Mouse (Mus musculus) layer of hippocampus, postnatal 14 days (tissue): ENCODE measurements at regions not wholly inside any gene's neighbourhood (a gene's known extent, or its start where the extent isn't known, plus 50 kb on each side); places are given as distances from the start of the nearest gene placed in this dataset.

Experiments used
- DNase-seq, 2 experiments: peaks; one replicate each; pipeline ENCODE4 v3.0.0; 2021 to 2022; ENCODE audit warnings: low spot score in 2 of 2, mixed read lengths in 1 of 2

GRCm38 (mm10) chr19:26938911-26939310 lies 53.2 kb downstream of the Gm815 start:
- DNase-seq = no peak

DNA sequence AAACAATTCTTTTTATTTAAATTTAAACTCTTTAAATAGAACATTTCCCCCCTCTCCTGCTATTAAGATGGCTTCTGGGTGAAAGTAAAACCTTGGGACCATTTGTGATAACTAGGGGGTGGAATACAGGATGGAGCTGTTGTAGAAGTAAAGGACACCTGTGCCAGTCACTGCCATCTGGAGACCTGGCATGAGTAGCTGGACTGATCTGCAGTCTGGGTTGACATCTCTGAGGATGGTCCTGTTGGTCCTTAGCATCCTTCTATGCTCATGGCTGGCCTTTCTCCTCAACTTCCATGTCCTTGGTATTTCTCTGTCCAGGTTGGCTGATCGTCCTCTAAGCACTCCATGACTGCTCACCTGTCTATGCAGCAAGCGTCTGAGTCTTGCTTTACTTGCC lies 58.3 kb downstream of the Gm815 start:
- DNase-seq = no peak

DNA sequence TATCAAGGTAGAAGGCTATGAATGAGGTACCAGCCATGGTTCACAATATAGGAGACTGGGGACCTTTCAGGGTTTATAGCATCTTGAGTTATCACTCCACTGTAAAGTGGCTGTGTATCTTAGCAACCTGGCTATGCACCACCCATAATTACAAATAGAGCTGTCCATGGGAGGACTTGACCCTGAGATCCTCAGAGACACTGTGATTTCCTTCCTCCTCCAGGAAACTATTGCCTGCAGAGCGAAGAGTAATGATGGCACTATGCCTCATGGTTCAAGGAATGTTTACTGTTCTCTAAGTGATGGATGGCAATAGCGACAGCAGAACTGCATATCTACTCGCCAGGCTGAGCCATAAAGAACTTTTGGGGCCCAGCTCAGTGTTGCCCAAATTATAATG lies 60.9 kb downstream of the Gm815 start:
- no peak for DNase-seq

DNA sequence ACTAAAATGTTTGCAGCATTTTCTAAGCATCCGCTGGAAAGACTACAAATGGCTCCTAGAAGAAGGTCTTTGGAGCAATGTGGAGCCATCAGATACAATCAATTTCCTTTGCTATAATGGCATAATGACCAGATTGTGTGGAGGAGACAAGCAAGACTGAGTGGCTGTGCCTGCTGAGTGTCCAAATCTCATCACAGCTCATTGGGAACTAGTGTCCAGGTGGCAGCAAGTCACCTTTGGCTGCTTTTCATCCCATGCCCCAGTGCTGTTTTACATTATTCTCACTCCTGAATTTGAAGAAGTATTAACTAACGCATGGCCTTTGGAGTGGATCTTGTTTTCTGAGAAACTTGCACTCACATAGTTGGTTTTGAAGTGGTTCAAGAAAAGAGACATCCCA lies 62.8 kb downstream of the Gm815 start:
- no peak for DNase-seq

DNA sequence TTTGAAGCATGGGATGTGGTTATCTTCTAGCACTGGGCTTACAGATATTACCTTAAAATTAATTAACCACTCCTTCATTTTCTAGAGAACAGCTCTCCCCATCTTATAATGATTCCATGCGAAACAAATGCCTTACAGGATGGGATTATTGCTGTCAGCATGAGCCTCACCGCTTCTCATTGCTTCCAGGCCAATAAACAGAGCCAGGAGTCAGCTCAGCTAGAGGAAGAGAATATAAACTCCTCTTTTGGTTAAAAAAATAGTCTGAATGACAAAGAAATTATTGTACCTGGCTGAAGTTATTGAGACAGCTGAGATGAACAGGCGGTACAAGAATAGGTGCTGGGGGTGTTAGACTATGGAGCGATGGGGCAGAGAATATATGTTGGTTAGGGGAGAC lies 63.5 kb downstream of the Gm815 start:
- no peak for DNase-seq

DNA sequence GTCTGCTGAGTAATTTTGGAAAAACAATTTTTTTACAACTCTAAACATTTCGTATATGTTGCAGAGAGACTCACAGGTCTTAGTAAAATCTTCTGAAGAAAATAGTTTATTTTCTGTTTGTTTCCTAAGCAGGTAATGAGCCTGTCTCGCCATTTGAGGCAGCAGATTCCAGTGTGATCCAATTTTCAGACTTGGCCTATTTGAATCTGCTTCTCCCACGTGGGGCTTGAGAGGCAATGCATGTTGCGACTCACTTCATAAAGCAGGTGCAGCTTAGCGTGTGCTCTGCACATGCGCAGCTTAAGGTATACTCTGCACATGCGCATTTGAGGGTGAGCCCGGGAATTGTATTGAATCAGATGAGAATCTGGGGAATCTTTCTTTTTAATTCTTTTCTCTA lies 67.7 kb downstream of the Gm815 start:
- DNase-seq = no peak

- DNase-seq = no peak
Observed at GRCm38 (mm10) chr19:26966055-26966760, 80.5 kb downstream of the Gm815 start.

DNA sequence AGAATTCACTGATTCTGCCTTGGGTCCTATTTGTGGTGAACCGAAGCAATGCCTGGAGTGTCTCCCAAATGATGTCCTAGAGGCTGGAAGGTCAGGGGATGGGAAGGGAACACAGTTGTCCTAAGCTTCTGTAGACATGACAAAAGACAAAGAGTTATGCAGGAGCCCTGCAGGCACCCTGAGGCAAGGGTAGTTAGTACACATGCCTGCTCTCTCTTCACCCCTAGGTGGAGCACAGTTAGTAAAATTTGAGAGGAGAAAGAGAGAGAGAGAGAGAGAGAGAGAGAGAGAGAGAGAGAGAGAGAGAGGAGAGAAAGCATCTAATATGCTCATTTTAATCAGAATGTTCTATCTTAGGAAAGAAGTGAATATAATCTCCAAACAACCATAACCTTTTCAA lies 87.4 kb downstream of the Gm815 start:
- peak in 1 of 2 experiments; percentile 45 for DNase-seq

DNA sequence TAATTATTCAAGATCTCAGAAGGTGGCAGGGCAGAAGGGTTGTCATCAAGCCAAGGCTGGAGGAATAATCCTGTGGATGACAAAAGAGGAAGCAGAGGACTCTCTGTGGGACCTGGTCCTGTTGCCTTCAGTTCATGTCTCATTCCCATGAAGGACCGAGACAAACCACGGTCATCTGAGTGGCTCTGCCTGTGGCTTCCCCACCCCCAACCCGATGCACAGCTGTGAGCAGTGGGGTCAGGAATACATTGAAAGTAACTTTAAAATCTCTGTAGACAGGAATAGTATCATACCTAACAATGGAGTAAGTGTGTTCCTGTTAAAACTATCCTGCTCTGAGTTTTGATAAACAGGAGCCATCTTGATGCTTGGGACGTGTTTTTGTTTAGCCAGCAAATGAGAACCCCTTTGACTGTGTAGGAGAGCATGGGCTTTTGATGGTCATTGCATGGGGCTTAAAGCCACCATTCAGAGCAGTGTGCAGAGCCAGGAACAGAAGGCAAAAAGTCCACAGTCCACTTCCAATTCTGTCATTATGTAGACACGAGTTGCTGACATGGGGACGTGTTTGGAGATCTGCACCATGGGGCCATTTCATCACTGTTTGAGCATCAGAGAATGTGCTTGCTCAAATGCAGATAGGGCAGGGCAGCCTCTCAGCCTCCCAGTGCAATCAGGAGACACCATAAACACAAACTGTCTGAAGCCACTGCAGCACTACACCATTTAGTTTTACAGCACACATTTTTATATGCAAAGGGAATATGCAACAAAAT lies 88.3 kb downstream of the Gm815 start:
- no peak for DNase-seq

DNA sequence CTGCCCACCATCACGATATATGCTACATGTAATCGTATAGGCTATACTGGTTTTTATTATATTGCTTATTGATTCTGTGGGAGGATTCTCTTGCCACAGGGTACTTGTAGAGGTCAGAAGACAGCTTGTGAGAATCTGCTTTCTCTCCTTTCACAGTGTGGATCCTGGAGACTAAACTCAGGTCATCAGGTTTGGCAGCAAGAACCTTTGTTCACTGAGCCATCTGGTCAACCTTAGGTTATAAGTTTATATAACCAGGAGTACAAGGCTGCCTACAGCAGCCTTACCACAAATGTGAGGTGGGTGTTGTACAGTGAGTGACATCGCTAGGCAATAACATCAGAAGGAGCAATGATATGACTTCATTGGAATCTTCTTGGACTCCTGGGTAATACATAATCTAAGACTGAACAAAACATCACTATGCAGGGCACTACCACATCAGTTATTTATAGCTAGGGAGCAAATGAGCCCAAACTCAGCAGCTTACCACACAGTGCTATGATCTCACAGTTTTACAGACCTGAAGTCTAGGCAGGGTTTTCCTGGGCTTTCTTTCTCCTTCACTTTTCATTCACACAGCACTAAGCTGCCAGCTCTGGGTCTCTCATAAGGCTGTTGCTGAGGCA lies 89.0 kb downstream of the Gm815 start:
- no peak for DNase-seq

DNA sequence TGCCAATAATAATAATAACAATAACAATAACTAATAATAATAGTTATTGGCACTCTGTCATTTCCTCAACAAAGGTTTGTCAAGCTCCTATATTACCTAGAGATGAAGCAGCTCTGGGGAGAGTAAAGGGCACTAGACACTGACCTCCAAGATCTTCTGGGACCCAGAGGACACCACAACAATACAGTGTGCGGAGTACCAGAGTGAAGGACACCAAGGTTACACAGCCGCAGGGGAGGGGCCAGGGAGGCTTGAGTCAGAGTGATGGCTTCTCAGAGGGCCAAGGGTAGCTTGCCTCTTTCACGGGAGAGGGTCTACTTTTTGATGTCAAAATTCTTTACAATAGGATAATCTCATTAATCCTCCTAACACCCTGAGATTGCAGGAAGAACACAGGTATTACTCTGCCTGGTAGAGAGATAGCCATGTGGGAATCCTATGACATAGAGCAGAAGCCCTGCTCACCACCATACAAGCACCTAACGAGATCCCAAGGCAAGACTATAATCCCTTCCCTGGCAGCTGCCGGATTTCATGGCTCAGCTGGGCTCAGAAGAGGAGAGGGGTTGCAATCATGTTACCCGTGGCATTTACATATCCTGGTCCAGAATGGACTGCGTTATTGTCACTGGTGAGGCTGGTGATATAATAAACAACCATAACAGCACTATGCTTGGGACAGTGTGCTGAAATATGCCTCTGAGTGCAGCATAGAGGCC lies 91.1 kb downstream of the Gm815 start:
- DNase-seq = no peak

DNA sequence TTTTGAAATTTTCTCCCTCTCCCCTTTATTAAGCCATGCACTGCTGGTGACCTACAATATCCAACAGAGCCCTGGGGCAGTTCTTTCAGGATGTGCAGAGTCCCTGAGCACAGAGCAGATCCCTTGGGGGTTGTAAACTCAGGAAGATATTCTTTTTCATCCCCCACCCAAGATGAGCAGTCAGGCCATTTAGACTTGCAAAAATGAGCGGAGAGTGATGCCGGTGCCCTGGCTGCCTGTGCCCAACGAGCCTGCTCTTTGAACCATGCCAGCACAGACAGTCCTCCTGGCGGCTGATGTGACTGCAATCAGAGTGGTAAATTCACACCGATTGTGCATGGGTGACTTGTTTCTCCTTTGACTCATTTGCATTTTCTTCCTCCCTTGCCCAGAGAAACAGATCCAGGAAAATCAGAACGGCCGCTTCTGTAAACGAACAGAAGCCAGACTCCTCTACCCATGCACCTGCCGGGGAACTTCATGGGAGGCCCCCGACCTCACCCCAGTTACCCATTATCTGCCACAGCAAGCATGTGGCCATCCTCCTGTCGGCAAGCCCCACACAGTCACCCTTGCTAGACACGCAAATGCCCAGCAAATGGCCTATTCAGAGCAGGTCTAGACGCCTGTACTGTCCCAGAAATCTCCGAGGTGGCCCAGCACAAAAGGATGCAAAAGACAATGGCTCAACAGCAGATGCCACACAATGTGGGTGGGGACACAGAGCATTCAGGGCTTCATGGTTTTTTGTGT lies 92.4 kb downstream of the Gm815 start:
- no peak for DNase-seq

DNA sequence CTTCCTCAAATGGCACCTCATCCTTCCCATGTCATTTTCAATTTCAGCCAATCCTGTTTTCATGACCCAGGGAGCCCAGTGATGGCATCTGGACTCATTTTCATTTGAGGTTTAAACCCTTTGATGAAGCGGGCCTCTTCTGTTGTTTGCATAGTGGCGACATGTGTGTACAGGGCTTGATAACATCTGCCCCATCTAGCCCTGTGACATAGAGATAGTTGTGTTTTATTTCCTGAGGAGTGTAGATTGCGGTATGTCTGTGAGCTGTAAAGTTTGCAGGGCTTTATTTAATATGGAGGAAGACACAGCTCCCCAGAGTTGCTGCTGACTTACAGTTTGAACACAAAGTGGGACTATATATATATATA lies 92.9 kb downstream of the Gm815 start:
- no peak for DNase-seq

DNA sequence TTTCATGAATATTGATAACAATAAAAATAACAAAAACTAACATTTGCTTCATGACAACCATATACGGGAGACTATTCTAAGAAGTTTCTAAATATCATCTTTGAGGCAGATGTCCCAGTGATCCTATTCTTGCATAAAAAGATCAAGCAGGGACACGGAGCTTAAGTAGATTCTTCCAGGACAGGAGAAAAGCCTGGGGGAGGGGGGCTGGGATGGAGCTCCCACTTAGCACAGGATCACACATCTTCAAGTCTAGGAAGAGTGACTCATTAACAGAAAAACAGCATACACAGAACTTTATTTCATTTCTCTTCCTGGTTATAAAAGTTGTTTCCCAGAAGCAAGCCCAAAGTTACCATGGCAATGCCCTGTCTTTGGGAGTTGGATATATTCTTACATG lies 93.6 kb downstream of the Gm815 start:
- DNase-seq = no peak

- DNase-seq = no peak
Observed at GRCm38 (mm10) chr19:26986672-26987071, 101.0 kb downstream of the Gm815 start.

DNA sequence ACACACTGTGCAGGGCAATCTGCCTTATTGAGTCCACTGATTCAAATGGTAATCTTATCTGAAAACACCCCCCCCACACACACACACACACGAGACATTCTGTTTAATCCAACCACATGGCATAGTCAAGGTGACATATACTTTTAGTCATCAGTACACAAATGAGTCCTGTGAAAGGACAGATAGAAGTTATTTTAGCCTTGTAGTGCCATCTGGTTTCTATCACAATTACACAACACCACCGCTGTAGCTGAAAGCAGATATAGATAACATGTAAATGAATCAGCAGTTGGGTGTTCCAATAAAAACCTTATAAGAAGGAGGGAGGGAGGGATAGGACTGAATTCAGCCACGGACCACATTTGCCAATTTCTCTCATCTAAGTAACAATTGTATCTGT lies 101.5 kb downstream of the Gm815 start:
- no peak for DNase-seq

- no peak for DNase-seq
Observed at GRCm38 (mm10) chr19:26987909-26988456, 102.3 kb downstream of the Gm815 start.

DNA sequence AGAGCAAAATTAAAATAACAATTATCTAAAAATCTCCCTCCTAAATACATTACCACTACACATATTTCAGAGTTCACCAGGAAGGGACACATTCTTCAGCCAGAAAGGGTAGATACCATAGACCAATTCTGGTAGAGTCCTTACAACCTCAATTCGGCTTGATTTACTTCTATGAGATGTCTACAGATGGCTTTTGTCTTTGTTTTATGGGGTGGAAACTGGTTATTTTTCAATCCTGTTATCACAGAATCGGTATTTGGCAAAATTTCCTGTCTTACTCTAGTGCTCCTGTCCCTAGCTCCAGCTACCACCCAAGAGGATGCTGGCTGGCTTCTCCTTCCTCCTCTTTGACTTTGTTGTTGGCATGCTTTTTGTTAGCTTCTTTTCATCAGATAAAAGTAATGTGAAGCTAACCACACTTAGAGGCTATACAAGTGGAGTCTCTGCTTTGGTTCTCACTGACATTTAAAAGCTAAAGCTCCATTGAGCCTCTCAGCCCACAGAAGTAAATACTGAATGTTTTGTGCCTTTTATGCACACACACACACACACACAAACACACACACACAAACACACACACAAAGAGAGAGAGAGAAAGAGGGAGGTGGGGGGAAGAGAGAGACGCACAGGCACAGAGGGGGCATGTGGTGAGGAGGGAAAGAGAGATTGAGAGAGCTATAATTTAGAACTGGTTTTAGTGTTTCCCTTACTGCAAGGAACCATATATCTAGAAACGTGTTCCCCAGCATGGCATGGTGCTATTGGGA lies 109.1 kb downstream of the Gm815 start:
- no peak for DNase-seq

- peak in 1 of 2 experiments; percentile 38 for DNase-seq
Observed at GRCm38 (mm10) chr19:26999596-26999995, 113.9 kb downstream of the Gm815 start.

GRCm38 (mm10) chr19:27021930-27022329 lies 136.2 kb downstream of the Gm815 start:
- no peak for DNase-seq
